Mouse (Mus musculus) spleen, adult 18-20 months (tissue): ENCODE data around the gene Vwa5b1.

ENCODE experiments used
- DNase-seq, 2 experiments: peaks; one replicate each; pipeline ENCODE4 v3.0.0; 2022; ENCODE audit warnings: mixed read lengths in 2 of 2

Gene Vwa5b1

GRCm38 (mm10) chr4:138574800-138575606, 60.7 kb downstream of the Vwa5b1 start:
- DNase-seq = no peak

GRCm38 (mm10) chr4:138569928-138570327, 65.8 kb downstream of the Vwa5b1 start:
- no peak for DNase-seq

GRCm38 (mm10) chr4:138568275-138568674, 67.4 kb downstream of the Vwa5b1 start:
- no peak for DNase-seq

GRCm38 (mm10) chr4:138561986-138562385, 73.7 kb downstream of the Vwa5b1 start:
- DNase-seq = peak; percentile 24 to 66

GRCm38 (mm10) chr4:138555531-138555930, 80.2 kb downstream of the Vwa5b1 start:
- no peak for DNase-seq

- DNase-seq = no peak
Observed at GRCm38 (mm10) chr4:138554934-138555333, 80.8 kb downstream of the Vwa5b1 start.

GRCm38 (mm10) chr4:138554302-138554701, 81.4 kb downstream of the Vwa5b1 start:
- DNase-seq = no peak

GRCm38 (mm10) chr4:138553516-138553933, 82.2 kb downstream of the Vwa5b1 start:
- DNase-seq = no peak

GRCm38 (mm10) chr4:138553116-138553515, 82.6 kb downstream of the Vwa5b1 start:
- DNase-seq = no peak

GRCm38 (mm10) chr4:138551601-138552000, 84.1 kb downstream of the Vwa5b1 start:
- DNase-seq = no peak

GRCm38 (mm10) chr4:138550557-138550956, 85.1 kb downstream of the Vwa5b1 start:
- no peak for DNase-seq

GRCm38 (mm10) chr4:138548960-138549359, 86.7 kb downstream of the Vwa5b1 start:
- DNase-seq = no peak

- DNase-seq = no peak
Observed at GRCm38 (mm10) chr4:138548124-138548561, 87.5 kb downstream of the Vwa5b1 start.

- DNase-seq = no peak
Observed at GRCm38 (mm10) chr4:138547556-138547955, 88.1 kb downstream of the Vwa5b1 start.

GRCm38 (mm10) chr4:138547041-138547440, 88.6 kb downstream of the Vwa5b1 start:
- peak in 1 of 2 experiments; percentile 7 for DNase-seq

- DNase-seq = no peak
Observed at GRCm38 (mm10) chr4:138546241-138546640, 89.4 kb downstream of the Vwa5b1 start.

GRCm38 (mm10) chr4:138543177-138543576, 92.5 kb downstream of the Vwa5b1 start:
- no peak for DNase-seq

- DNase-seq = no peak
Observed at GRCm38 (mm10) chr4:138538084-138538449, 97.6 kb downstream of the Vwa5b1 start.

- no peak for DNase-seq
Observed at GRCm38 (mm10) chr4:138537210-138538083, 98.2 kb downstream of the Vwa5b1 start.

GRCm38 (mm10) chr4:138535610-138536009, 100.1 kb downstream of the Vwa5b1 start:
- no peak for DNase-seq

- no peak for DNase-seq
Observed at GRCm38 (mm10) chr4:138533877-138534276, 101.8 kb downstream of the Vwa5b1 start.

GRCm38 (mm10) chr4:138531761-138532160, 103.9 kb downstream of the Vwa5b1 start:
- DNase-seq = no peak

GRCm38 (mm10) chr4:138530011-138530410, 105.7 kb downstream of the Vwa5b1 start:
- no peak for DNase-seq

GRCm38 (mm10) chr4:138525684-138526083, 110.0 kb downstream of the Vwa5b1 start:
- DNase-seq = no peak
